Mouse (Mus musculus): ENCODE measurements around the gene Slc6a17.

Gene Slc6a17

GRCm38 (mm10) chr3:107528401-107529118 lies 10.7 kb upstream of the Slc6a17 start:
- in situ Hi-C loops (cut with MboI; ENCODE audit: low sequenced_read_pairs): no loop called here

- in situ Hi-C loops (cut with MboI; ENCODE audit: low sequenced_read_pairs): no loop called here
Observed at GRCm38 (mm10) chr3:107524547-107524946, 6.7 kb upstream of the Slc6a17 start.

GRCm38 (mm10) chr3:107520931-107521330 lies 3.1 kb upstream of the Slc6a17 start:
- in situ Hi-C loops (cut with MboI; ENCODE audit: low sequenced_read_pairs): no loop called here

GRCm38 (mm10) chr3:107516776-107517630 lies 815 bp downstream of the Slc6a17 start:
- in situ Hi-C loops (cut with MboI; ENCODE audit: low sequenced_read_pairs): no loop called here

- in situ Hi-C loops (cut with MboI; ENCODE audit: low sequenced_read_pairs): no loop called here
Observed at GRCm38 (mm10) chr3:107515989-107516388, 1.8 kb downstream of the Slc6a17 start.

GRCm38 (mm10) chr3:107511416-107511815 lies 6.4 kb downstream of the Slc6a17 start:
- in situ Hi-C loops (cut with MboI; ENCODE audit: low sequenced_read_pairs): no loop called here

- in situ Hi-C loops (cut with MboI; ENCODE audit: low sequenced_read_pairs): no loop called here
Observed at GRCm38 (mm10) chr3:107508696-107509095, 9.1 kb downstream of the Slc6a17 start.

GRCm38 (mm10) chr3:107507966-107508365 lies 9.9 kb downstream of the Slc6a17 start:
- in situ Hi-C loops (cut with MboI; ENCODE audit: low sequenced_read_pairs): no loop called here

- in situ Hi-C loops (cut with MboI; ENCODE audit: low sequenced_read_pairs): no loop called here
Observed at GRCm38 (mm10) chr3:107506531-107506930, 11.3 kb downstream of the Slc6a17 start.

- in situ Hi-C loops (cut with MboI; ENCODE audit: low sequenced_read_pairs): no loop called here
Observed at GRCm38 (mm10) chr3:107505464-107506367, 12.1 kb downstream of the Slc6a17 start.

GRCm38 (mm10) chr3:107504542-107504941 lies 13.3 kb downstream of the Slc6a17 start:
- in situ Hi-C loops (cut with MboI; ENCODE audit: low sequenced_read_pairs): no loop called here

- in situ Hi-C loops (cut with MboI; ENCODE audit: low sequenced_read_pairs): no loop called here
Observed at GRCm38 (mm10) chr3:107503716-107504115, 14.1 kb downstream of the Slc6a17 start.

GRCm38 (mm10) chr3:107501702-107502151 lies 16.1 kb downstream of the Slc6a17 start:
- in situ Hi-C loops (cut with MboI; ENCODE audit: low sequenced_read_pairs): no loop called here

- in situ Hi-C loops (cut with MboI; ENCODE audit: low sequenced_read_pairs): no loop called here
Observed at GRCm38 (mm10) chr3:107500301-107500700, 17.5 kb downstream of the Slc6a17 start.

- in situ Hi-C loops (cut with MboI; ENCODE audit: low sequenced_read_pairs): no loop called here
Observed at GRCm38 (mm10) chr3:107496086-107496850, 21.6 kb downstream of the Slc6a17 start.

GRCm38 (mm10) chr3:107495524-107495923 lies 22.3 kb downstream of the Slc6a17 start:
- in situ Hi-C loops (cut with MboI; ENCODE audit: low sequenced_read_pairs): no loop called here

- in situ Hi-C loops (cut with MboI; ENCODE audit: low sequenced_read_pairs): no loop called here
Observed at GRCm38 (mm10) chr3:107491459-107491858, 26.4 kb downstream of the Slc6a17 start.

GRCm38 (mm10) chr3:107488637-107489036 lies 29.2 kb downstream of the Slc6a17 start:
- in situ Hi-C loops (cut with MboI; ENCODE audit: low sequenced_read_pairs): no loop called here

GRCm38 (mm10) chr3:107483290-107483689 lies 34.5 kb downstream of the Slc6a17 start:
- in situ Hi-C loops (cut with MboI; ENCODE audit: low sequenced_read_pairs): no loop called here

- in situ Hi-C loops (cut with MboI; ENCODE audit: low sequenced_read_pairs): no loop called here
Observed at GRCm38 (mm10) chr3:107480660-107481059, 37.2 kb downstream of the Slc6a17 start.
